Mouse (Mus musculus): Measurements from ENCODE around the gene Wdfy1.

DNA sequence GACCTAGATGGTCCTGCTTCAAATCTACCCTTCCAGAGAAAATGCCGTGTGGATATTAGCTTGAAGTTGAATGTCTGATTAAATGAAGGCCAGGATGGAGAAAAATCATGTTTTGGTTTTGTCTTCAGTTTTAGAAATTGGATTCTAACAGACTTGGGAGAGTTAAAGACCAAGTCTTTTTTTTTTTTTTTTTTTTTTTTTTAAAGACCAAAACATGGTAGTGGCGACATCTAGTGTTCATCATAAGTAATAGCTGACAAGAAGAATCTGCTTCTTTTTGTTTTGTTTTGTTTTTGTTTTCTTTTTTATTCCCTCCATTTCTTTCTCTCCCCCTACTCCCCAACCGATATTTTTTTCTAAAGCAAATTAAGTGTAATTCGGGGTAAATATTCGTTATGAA, 93.0 kb downstream of the Wdfy1 start:
- TF ChIP-seq CTCF (IDR thresholded peaks at IDR 0.05; ENCODE audit: low read depth, low read length), result no peak
- no peak for TF ChIP-seq GATA1 (IDR thresholded peaks at IDR 0.05; ENCODE audit: borderline replicate concordance, low read length)
- TF ChIP-seq GATA2 (IDR thresholded peaks at IDR 0.05; ENCODE audit: borderline replicate concordance, low read depth, low read length), result no peak
